8 mouse cellular contexts compared by ENCODE assay signal in the genomic region with DNA sequence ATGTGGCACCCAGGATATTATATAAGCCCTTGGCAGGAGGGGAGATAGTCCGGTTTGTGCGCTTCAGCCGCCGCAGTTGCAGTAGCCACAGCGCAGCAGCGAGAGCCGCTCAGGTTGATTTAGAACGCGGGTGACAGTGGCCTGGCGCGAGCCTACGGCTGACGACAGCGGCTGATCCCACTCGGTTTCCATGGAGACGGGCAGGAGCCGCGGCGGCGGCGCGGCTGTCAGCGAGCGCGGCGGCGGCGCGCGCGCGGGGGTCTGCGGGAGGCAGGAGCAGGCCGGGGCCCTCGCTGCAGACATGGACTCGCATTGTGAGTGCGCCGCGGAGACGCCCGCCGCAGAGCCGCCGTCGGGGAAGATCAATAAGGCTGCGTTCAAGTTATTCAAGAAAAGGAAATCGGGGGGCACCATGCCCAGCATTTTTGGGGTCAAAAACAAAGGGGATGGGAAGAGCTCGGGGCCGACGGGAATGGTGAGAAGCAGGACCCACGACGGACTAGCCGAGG. TPM values are rescaled to one million over a fixed set of nuclear protein-coding genes. Genes with fewer than 3 reads are reported as not detected.
DNase-seq lines count a peak whose midpoint lies in the region; ATAC-seq lines count a peak whose summit lies in the region.

No protein-coding gene starts in this region.

- no peaks in the 10 kb centered on the region for H3K36me3 ChIP-seq in forebrain, embryonic 16.5 days (ENCODE audit: control insufficient read depth, insufficient read depth)
- no peaks in the 10 kb centered on the region for H3K36me3 ChIP-seq in intestine, embryonic 14.5 days (ENCODE audit: control insufficient read depth, insufficient read depth, low read length)

- H3K4me1 ChIP-seq in forebrain, embryonic 16.5 days (replicated peaks; ENCODE audit: control insufficient read depth, insufficient read depth, low read length) = peaks cover 37% of the 10 kb centered on the region
- 0 out of 2 replicates have a peak, but pooled peaks cover 3% of the 10 kb centered on the region for H3K4me1 ChIP-seq in intestine, embryonic 14.5 days (replicated peaks; ENCODE audit: control insufficient read depth, insufficient read depth, low read length)

- intact Hi-C loops in left cerebral cortex, postnatal 14 days (cut with DNase I) = loop anchor here (2.0 to 5.0 kb wide), 4 partner anchors 37 to 126 kb away; a partner anchor contains a TSS

- H3K27ac ChIP-seq in forebrain, embryonic 16.5 days (ENCODE audit: low read length) = peak overlapping the region; percentile 95
- H3K27ac ChIP-seq in intestine, embryonic 14.5 days (ENCODE audit: low read depth) = no peak overlapping the region

- peak overlapping the region; percentile 91 for H3K4me2 ChIP-seq in forebrain, embryonic 16.5 days (ENCODE audit: low read length)
- peak overlapping the region; percentile 93 for H3K4me2 ChIP-seq in intestine, embryonic 14.5 days (ENCODE audit: low read length)

- H3K9ac ChIP-seq in forebrain, embryonic 16.5 days (replicated peaks; ENCODE audit: low read depth, low read length) = peak overlapping the region; percentile 98
- H3K9ac ChIP-seq in intestine, embryonic 14.5 days (ENCODE audit: low read length) = peak overlapping the region; percentile 62

- peak; percentile 94 for ATAC-seq in forebrain, embryonic 16.5 days
- peak; percentile 37; the same call in 1 of the 2 replicates for ATAC-seq in intestine, embryonic 14.5 days (replicated peaks; ENCODE audit: low FRiP score, low TSS enrichment, low read depth)
- ATAC-seq in megakaryocyte progenitor cell, adult 5-6 weeks (replicated peaks; ENCODE audit: poor library complexity) = peak; percentile 60

- no peaks in the 10 kb centered on the region for H3K9me3 ChIP-seq in forebrain, embryonic 16.5 days (ENCODE audit: control insufficient read depth, low read length)
- no peaks in the 10 kb centered on the region for H3K9me3 ChIP-seq in intestine, embryonic 14.5 days (ENCODE audit: control insufficient read depth, low read length)

- H3K4me3 ChIP-seq in forebrain, embryonic 16.5 days (replicated peaks; ENCODE audit: low read length) = peak overlapping the region; percentile 63
- peak overlapping the region; percentile 57 for H3K4me3 ChIP-seq in intestine, embryonic 14.5 days (ENCODE audit: low read depth, low read length)

- WGBS in forebrain, embryonic 16.5 days = under 1% methylated on average over 53 of the region's 53 CpGs
- under 1% methylated on average over 53 of the region's 53 CpGs for WGBS in intestine, embryonic 14.5 days

- peak; percentile 70 for DNase-seq in ZHBTc4 (ENCODE audit: low read depth, low spot score)
- DNase-seq in cerebellum, adult 11-12 months = peak; percentile 95
- DNase-seq in intestine, embryonic 14.5 days (ENCODE audit: low spot score) = peak; percentile 87
- DNase-seq in left cerebral cortex, postnatal 14 days (ENCODE audit: low spot score in 2 of 2) = peak; percentile 92 to 94
- peak; percentile 89 for DNase-seq in right cerebral cortex, postnatal 4 days
- no peak for DNase-seq in T-cell, adult 2 months (ENCODE audit: low spot score)

- H3K27me3 ChIP-seq in forebrain, embryonic 16.5 days (replicated peaks; ENCODE audit: control insufficient read depth, insufficient read depth, low read length) = no peaks in the 10 kb centered on the region
- peaks cover 26% of the 10 kb centered on the region for H3K27me3 ChIP-seq in intestine, embryonic 14.5 days (replicated peaks; ENCODE audit: control insufficient read depth, insufficient read depth, low read length)

RNA-seq across cellular contexts. Expression of a gene that starts 5.1 kb away (rescaled TPM):
- 34.6 and 35.2 TPM in 2 replicates for polyA plus RNA-seq in forebrain, embryonic 16.5 days (2015; fragmentation: Nextera tagmentation; extraction: Ambion mirVana)
- 1.4 and 1.5 TPM in 2 replicates for polyA plus RNA-seq in intestine, embryonic 14.5 days (2014; fragmentation: Nextera tagmentation; extraction: Ambion mirVana)
- total RNA-seq in left cerebral cortex, postnatal 14 days (2021) = 10 to 100 TPM; 36.2 to 38.0 TPM
- 0.37 and 0.49 TPM in 2 replicates for total RNA-seq in megakaryocyte progenitor cell, adult 5-6 weeks (2015)
- under 0.01 and 0.17 TPM in 2 replicates for total RNA-seq in megakaryocyte progenitor cell, adult 5-6 weeks (2017)

Comparison
In these comparisons a context has a peak if more than half of its experiments do, and no peak if none do; other contexts are left out.
1. ATAC-seq: peak in every context shown above with its lines; median percentile 94 in forebrain, embryonic 16.5 days; 60 in megakaryocyte progenitor cell, adult 5-6 weeks; 37 in intestine, embryonic 14.5 days.
2. RNA of a gene that starts 5.1 kb away (total RNA-seq): 36.2 to 38.0 TPM in left cerebral cortex, postnatal 14 days; under 0.01 to 0.49 TPM in megakaryocyte progenitor cell, adult 5-6 weeks; every median in the first group is over 10 times any median in the second.